Mouse (Mus musculus) spleen, postnatal 10 days (tissue): Measurements from ENCODE around the gene Gxylt2.

ENCODE experiments used
- DNase-seq, 2 experiments: peaks; one replicate each; pipeline ENCODE4 v3.0.0; 2021 to 2022; ENCODE audit warnings: low spot score in 2 of 2

The Gxylt2 gene

DNA sequence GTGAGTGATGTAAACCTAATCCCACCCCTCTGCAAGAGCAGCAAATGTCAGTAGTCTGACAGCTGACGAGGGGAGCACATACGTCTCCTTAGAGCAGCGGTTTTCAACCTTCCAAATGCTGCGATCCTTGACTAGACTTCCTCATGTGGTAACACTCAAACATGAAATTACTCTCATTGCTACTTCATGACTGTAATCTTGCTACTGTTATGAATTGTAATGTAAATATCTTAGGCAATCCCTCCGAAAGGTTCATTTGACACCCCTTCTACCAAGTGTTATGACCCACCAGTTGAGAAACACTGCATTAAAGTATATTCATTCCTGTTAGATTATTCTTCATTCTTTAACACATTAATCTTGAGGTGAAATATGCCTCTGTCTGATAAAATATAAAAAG, 142.7 kb downstream of the Gxylt2 start:
- no peak for DNase-seq

- no peak for DNase-seq
These were observed 144.3 kb downstream of the Gxylt2 start for GRCm38 (mm10) chr6:100848682-100849375.

- DNase-seq, result no peak
These were observed 146.1 kb downstream of the Gxylt2 start for GRCm38 (mm10) chr6:100850671-100851081.

- no peak for DNase-seq
These were observed 146.5 kb downstream of the Gxylt2 start for GRCm38 (mm10) chr6:100851083-100851482.
